Mouse (Mus musculus) cerebellum, adult 18-20 months (tissue): ENCODE data around the gene Napsa.

Source experiments
- DNase-seq, 2 experiments: peaks; one replicate each; pipeline ENCODE4 v3.0.0; 2021

Gene Napsa

DNA sequence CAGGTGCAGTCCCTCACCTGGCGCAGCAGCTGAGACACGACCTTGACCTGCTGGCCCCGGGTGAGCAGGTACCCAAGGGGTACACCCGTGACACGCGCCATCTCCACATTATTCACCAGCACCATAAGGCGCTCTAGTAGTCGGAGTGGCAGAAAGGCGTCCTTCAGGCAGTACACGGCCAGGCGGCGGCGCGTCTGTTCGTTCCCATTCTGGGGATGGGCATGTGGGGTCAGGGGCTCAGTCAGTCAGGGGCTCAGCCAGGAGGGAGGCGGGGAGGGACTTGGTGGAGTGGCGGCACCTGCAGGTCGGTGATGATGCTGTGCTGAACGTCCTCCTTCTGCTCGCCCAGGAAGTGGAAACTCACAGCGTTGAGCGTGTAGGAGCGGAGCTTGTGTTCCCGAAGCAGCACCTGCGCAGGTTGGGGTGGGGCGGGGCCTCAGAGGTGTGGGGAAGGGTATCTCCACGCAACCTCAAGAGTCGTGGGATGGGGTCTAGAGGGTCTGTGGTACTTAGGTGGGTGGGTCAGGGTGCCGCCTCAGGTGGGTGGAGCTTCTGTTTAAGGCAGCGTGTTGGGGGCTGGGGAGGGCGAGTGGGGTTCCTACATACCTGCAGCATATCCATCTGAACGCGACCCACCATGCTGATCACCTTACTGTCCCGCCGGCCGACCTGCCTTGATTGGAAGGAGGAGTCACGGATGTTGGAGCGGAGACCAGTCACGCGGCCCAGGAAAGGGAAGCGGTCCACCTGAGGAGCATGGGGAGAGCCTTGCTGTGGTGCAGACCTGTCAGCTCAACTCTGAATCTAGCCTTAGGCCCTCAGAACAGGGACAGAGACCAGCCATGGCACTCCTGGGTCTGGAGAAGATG is 33.2 kb upstream of the Napsa start:
- DNase-seq: peak in 1 of 2 experiments; percentile 8

DNA sequence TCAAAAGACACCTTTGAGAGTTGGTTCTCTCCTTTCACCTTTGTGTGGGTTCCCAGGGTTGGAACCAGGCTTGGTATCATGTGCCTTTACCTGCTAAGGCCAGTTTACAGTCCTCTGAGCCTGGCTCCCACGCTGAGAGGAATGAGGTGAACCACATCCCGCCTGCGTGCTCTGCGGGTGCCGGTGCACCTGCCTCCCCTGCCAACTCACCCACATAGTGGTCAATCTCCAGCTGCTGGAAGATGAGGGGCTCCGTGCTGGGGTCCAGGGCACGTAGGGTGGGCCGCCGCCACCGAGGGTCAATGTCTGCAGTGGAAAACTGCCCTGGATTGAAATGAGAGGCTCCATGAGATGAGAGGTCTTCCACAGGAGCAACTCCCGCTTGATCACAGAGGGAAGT is 29.6 kb upstream of the Napsa start:
- DNase-seq: no peak

DNA sequence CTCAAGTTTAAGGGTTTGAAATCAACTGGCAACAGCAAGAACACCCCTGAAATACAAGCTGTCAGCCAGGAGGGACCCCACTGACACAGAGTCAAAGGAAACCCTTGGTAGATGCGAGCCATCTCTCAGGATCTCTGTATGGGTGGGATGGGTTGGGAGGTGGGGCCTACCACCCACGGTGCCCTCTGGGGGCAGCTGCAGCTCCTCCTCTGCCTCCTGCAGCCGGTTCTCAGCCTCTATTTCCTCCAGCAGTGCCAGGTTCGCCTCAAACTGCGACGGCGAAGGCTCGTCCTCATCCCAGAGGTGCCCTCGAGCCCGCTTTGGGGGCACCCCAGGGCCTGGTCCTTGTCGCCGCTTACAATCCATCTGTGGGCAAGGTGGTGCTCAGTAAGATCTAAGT is 29.1 kb upstream of the Napsa start:
- no peak for DNase-seq

DNA sequence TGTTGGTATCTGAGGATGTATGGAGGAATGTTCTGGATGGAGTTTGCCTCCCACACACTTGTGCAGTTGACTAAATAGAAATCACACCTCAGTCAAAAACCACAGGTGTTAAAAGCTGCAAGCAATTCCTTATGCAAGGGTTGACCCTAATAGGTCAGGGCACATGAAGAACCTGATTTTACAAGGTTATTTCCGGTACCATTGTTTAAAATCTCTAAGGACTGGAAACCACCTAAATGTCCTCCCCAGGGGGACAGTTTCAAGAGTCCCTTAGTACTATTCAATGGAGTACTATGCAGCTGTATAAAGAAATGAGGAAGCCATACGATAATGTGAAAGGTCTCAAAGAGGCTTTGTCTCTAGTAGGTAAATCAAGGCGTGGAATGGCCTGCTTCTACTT is 25.9 kb upstream of the Napsa start:
- DNase-seq: no peak

DNA sequence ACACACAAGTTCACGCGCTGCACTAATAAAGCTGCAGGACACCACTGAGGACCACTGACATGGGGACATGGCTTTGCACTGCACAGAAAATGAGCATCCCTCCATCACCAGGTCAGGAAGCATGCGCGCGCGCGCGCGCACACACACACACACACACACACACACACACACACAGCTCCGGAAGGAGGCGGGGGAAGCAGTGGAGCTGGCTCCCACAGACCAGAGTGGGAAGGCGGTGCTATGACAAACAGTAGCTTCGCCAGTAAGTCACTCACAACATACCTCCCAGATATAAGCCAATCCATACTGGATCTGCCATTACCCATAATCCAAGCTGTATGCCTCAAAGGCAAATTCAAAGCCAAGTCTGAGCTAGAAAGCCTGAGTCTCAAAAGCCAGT is 25.1 kb upstream of the Napsa start:
- DNase-seq: no peak

DNA sequence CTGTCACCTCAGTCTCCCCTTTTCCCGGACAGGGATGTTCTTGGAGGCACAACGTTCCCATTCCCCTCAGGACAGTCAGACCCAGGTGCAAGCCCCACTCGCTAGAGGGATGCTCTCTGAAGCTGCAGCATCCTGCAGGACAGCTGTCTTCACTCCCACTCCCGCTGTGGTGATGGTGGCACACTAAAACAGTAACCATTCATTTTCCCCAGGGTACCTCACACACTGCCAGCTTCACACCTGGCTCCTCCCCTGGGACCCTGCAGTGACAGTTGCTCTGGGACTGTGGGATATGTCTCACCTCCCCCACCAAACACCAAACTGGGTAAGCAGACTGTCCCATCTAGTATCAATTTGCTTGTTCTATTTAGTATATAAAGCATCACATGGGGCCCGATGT is 24.5 kb upstream of the Napsa start:
- DNase-seq: peak in 1 of 2 experiments; percentile 21

DNA sequence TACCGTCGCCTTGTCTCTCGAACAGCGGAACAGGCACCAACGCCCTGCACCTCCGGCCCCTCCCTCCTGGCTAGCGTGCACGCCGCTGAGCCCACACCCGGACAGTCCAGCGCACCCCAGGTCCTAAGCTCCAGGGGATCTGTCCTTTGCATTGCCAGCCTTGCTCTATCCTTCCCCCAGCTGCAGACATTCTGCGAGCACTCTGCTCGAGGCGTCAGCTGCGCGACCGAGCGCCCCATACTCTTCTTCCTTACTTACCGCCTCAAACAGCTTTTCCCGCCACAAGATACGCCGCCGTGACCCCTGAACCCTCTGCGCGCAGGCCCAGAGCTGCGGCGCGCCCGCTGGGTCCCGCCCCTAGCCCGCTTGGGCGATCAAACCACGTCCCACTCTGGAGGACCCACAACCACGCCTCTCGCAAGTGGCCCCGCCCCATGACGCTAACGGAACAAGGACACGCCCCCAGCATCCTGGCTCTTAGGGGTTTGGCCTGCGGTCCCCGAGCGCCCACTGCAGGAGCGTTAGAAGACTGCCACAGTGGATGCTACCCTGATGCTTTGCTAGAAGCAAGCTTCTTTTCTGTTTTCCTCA is 23.6 kb upstream of the Napsa start, which contains the start of gene Pold1:
TSS of gene Pold1 (minus strand) at position 353 of the 591 bp plus-strand sequence.
- DNase-seq: peak; percentile 99 to 100

DNA sequence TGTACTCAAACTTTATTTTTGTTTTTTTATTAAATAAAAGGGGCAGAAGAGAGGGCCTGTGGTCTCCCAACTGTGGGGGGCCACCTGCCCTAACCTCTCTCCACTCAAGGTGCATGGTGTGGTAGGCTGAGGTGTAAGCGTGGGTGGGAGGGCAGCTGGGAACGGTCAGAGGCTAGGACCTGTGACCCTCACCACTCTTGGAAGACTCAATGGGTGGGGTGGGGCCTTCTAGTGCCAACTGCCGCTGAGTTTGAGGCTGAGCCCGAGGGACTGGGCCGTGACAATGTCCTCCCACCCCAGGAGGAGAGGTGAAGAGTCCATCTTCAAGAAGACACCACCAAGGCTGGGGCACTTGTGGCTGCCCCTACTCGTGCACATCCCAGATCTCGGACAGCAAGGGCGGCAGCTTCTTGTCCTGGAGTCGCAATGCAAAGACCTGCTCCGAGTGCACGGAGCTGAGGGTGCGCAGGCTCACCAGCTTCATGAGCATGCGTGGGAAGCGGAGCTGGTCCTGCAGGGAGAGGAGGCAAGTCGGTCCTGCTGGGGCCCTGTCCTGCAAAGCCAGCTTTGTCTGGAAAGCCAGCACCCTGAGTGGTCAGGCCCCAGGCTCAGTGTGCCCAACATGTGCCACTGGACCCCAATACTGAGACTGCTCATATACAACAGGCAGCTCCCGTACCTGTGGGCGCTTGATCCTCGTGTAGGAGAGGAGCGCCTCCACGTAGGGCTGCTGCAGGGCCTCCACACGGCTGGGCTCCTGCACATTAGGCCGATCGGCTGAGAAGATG is 22.4 kb upstream of the Napsa start:
- DNase-seq: peak in 1 of 2 experiments; percentile 21

DNA sequence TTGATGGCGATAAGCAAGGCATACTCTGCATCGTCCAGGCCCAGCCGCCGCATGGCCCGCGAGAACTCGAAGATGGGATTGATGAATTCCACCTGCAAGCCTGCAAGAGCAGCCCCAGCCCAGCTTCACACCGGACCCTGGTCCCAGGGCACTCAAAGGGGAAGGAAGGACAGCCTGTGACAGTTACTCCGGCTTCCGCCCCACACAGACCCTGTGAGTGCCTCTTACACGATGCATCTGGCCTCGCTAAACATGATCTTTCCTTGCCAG is 21.8 kb upstream of the Napsa start:
- no peak for DNase-seq

DNA sequence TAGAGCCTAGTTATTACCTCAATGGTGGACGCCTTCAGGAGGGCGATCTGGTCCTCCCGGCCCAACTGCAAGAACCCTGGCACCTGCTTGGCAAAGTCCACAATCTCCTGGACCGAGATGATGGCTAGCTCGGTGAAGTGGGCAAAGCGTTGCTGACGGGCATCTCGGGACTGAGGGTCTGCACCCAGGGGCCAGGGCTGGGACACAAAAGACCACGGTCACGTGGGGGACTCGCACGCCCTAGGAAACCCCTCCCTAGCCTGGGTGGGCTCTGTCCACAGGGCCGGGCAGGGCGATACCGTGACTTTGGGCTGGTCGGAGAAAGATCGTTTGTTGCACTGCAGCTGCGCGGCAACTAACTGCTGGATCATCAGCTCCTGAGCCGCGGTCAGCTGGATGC is 20.9 kb upstream of the Napsa start:
- peak in 1 of 2 experiments; percentile 21 for DNase-seq

DNA sequence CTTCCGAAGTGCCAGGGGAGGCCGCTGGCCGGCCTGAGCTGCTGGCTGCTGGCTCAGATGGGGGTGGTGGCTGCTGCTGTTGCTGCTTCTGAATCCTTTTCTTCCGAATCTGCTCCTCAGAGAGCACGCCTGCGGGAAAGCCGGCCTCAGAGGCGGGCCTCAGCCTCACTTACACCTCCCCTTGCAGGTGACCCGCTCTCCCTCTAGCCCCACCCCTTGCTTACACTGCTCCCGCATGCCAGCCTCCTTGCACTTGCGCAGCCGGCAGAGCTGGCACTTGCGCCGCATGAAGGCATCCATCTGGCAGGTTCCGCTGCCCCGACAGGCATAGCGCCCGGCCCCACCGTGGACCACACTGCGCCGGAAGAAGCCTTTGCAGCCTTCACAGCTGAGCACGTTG is 20.4 kb upstream of the Napsa start:
- DNase-seq: peak; percentile 37 to 43

DNA sequence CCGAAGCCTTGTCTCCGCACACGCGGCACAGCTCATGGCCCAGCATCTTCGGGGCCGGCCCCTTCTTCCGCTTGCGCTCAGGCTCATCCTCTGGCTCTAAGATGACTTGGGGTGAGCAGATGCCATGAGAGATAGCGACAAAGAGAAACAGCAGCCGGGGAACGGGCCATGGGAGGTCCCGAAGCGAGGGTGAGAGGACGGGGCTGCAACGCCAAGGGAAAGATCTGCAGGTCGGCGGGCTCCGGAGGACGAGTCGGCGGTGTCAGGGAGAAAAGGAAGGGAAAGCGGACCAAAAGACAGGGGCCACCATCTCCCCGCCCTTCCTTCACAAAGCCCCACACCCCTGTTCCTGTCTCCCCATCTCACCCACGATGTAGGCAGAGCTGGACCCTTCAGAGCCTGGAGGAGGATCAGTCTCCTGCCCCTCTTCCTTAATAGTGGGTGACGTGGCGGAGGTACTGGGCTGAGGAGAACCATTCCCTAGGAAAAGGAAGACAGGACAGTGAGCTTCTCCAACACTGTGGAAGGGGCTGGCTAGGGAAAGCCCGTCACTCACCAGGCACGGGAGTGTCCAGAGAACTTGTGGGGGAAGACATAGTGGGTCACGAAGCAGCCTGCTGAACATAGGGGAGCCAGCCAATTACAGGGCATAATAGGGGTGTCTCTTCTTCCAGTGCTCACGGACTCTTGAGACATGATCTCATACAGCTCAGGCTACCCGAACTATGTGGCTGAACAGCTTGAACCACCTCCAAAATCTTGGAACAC is 19.9 kb upstream of the Napsa start:
- DNase-seq: no peak

DNA sequence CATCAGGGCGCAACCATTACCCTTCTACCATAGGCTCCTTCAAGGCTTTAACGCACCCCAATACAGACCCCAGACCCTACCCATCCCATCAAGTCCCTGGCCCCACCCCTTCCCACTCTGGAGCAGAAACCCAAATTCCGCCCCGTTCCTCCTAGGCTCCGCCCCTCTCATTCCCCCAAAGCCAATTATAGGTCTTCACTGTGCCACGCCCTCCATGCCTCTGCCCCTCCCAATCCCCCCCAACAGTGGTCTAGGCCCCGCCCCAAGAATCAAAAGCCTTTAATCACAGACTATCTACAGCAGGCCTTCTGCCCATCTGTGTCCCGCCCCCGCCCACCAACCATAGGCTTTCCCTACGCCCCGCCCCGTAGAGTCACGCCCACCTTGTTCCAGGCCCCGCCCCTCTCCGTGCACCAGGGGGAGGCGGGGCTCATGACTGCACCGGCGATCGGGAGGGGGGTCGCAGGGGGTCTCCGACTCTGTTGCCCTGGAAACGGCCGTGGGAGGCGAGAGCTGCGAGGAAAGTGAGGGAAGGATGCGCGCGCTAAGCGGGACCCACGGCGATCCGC is 18.9 kb upstream of the Napsa start:
- DNase-seq: peak; percentile 58 to 65

DNA sequence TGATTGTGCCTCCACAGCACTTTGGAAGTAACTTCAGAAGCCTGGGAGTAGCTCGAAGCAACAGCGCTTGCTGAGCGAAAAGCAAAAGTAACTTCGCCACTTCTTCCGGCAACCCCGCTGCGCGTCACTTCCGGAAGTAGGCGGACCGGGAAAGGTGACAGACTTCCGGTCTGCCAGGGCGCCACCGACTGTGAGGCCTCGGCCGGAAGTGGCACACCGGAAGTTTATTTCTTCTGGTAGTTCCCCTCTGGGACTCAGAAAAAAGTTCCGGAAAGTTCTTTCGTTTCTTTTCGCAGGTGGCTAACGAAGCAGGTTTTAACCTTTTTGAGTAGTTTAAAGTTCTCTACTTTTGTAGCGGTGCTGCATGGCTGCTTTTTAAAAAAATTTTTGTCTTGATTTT is 18.4 kb upstream of the Napsa start, which contains the start of gene Nr1h2:
TSS of gene Nr1h2 (minus strand) at position 126 of the 400 bp plus-strand sequence.
- DNase-seq: peak; percentile 93 to 94

DNA sequence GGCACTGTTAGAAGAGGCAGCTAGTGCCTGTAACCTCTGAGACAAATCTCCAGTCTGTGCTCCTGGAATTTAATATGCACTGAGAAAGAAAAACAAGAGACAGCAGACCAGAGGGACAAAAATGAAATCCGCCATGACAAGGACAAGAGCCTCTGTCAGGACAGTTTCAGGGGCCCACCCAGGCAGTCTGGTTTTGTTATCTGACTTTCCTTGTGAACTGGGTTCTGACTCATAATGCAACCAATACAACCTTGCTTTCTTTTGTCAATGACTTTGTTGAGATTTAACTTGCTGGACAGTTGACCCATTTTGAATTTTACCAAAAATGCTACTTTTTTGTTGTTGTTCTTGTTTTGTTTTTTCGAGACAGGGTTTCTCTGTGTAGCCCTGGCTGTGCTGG is 14.6 kb upstream of the Napsa start:
- DNase-seq: no peak

DNA sequence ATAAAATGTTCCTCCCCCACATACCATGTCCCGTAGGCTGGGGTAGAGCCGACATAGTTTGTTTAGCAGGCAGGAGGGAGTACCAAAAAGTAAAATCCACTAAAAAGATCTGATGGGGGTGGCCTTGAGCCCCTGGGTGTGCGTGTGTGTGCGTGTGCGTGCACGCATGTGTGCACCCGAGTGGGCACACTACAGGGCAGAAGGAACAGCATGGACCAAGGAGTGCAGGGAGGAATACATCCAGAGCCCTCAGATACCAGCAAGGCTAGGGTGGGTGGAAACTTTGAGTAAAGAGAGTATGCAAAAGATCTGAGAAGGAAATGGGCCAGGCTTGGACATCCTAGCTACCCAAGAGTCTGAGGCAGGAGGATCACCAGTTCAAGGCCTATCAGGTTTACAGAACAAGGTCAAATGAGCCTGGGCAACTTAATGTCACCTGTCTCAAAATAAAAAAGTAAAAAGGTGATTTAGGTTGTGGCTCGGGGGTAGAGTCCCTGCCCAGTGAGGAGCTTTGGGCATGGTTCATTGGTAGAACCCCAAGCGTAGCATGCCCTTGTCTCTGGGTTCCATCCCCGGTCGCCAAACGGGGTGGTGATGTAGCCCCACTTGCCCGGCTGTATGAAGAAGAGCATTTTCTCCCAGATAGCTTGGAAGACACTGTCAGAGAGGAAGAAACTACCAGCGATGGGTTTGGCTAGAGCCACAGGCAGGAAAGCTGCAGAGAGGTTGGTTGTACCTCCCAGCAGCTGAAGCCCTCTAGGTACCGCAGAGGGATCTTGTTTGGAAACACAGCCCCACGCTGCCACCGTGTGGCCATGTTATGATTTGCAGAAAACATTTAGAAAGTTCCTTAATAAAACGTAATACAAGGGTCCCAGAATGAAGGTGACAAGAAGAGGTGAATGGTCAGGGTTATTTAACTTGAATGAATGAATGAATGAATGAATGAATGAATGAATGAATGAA is 11.5 kb upstream of the Napsa start:
- DNase-seq: peak; percentile 80 to 87

DNA sequence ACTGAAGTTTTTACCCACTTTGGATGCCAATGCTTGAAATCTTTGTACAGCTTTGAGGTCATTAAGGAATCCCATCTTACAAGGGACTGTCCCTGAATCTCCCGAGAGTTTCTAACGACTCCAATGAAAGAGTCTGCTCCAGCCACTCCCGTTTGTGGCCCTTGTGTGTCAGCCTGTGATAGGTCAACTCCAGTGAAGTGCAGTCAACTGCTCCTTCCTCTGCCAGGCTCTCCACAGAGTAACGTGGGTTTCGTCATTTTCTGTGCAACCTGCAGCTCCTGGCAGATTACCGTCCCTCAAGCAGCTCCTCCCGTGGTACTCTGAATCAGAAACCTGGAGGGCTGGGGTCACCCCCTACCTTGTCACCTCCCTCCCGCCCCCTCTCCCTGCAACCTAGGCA is 8.9 kb upstream of the Napsa start:
- DNase-seq: no peak

DNA sequence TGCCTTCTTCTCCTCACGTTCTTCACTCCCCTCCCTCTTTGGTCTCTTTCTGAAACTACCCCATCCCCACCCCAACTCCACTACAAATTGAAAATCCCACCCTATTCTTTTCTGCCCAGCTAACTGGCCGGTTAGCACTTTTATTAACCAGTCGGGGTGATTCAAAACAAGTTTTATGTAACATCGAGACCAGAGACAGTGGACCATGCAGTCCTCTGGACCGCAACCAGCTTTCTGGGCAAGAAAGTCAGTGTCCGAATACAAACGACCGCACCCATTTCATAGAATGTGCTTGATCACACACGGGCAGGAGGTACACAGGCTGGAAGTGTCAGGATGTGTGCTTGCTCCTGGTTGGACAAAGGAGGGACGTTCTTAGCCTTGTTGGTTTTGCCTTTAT is 7.7 kb upstream of the Napsa start:
- DNase-seq: no peak

DNA sequence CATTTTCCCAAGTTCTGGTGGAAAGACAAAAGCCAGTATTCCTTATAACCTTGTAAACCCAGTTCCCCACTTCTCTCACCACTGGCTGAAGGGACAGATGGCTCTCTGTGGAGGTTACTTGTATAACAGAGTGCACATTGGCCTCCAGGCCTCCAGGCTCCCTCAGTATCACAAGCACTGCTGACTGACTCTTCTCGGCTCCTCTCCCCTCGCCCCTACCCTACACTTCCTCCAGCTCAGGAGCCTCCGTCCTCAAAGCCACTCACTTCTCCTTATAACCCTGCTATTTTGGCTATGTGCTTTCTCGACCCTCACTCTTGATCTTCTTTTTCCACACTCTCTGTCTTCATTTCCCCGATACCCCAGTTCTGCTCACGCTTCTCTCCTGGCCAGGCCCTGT is 6.8 kb upstream of the Napsa start:
- no peak for DNase-seq

DNA sequence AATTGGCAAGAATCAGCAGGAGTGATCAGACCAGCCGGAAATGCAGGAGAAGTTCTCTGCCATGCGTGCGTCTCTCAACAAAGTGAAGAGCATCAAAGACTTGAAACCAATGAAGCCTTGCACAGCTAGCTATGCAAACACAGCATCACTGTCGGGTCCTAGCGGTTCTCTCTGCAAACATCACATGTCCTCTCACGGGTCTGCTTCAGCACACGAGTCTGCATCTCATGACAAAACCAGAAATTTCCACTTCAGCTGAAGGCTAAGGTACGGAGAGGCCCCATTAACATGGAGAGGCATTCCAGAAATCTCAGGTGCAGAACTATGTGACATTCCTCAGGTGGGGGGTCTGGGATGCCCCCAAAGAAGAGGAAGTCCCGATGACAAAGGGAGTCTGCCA is 3.4 kb upstream of the Napsa start:
- DNase-seq: no peak

DNA sequence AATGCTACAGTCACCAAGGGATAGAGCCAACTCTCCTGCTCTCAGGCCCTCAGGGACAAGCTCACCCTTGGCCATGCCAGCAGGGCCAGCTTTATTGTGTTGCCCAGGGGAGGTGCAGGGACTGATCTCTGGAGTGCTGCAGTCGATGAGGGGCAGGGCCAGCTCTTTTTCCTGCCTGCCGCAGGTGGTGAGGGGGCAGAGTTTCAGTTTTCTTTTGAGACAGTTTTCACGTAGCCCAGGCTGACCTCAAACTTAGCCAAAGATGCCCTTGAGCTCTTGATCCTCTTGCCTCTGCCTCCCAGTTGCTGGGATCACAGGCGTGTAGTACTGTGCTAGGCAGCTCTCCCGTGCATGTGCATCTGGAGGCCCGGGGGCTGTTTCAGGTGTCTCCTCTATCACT is 1.2 kb upstream of the Napsa start:
- DNase-seq: no peak

DNA sequence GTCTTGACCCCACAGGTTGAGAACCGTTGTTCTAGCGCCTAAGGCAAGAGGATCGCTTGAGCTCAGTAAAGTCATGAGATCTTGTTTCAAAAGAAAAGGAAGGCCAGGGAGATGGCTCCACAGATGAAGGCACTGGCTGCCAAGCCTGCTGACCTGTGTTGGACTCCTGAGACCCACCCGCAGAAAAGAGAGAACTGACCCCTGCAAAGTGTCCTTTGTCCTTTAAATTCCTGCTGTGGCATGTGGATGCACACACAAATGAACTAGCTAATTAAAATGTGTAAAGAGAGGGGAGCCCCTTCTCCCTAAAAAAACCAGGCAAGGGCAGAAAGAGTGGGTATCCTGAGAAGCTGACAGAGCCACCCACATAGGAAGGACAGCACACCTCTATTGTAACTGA is 369 bp upstream of the Napsa start:
- no peak for DNase-seq
